Mouse (Mus musculus) adrenal gland, adult 2 months (tissue): ENCODE results near the gene Bsx. TPM values are rescaled to one million over a fixed set of nuclear protein-coding genes. Genes with fewer than 3 reads are reported as not detected.

ENCODE experiments used
- DNase-seq: peaks from one replicate; pipeline ENCODE4 v3.0.0; 2021
- polyA plus RNA-seq: library from polyadenylated mRNA; depleted of rRNA; stranded (reverse); fragments of >200 nt; gene quantifications from 2 replicates; pipeline ENCODE4 v1.2.3, GENCODE M21; 2012; rRNA removed
- total RNA-seq, 2 experiments: library from RNA; stranded (reverse); gene quantifications; 2 replicates each; pipeline ENCODE4 v1.2.3; 2021

Bsx gene
- total and polyA plus RNA-seq, 3 experiments: 0.08 TPM; not detected in 2

GRCm38 (mm10) chr9:40889389-40889788, 15.5 kb downstream of the Bsx start:
- DNase-seq: no peak

DNA sequence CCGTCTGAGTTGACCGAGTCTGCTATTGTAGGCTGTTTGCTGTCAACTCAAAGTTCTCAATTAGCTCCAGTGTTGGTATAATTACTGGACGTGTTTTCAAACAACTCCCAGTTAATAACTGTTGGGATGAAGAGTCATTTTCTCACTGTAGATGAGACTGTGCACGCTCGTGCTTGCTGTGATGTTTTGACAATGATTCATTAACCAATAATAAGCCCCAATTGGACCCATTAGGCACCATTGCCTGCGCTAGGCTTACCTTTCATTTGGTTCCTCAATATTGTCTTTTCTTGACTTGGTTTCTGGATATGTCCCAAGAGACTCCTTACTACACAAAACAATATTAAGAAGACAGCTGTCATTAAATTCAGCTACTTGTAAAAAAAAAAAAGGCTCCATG, 18.5 kb downstream of the Bsx start:
- DNase-seq: no peak

DNA sequence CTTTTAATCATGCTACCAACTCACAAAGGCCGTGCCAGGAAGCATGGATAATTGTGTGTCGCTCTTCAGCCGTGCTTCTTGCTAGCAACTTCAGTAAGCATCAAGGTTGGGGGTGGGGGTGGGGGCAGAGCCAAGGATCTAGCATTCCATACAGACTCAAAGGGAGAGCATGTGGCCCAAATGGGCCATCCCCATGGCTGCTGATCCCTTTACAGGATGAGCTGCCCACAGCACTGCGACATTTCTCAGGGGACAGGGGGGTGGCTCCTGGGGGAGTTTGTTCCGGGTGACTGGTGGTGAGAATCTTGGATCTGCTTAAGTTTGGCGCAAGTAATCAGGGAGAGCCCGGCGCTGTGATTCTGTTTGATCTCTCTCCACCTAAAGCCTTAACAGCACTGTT, 33.5 kb downstream of the Bsx start:
- no peak for DNase-seq

DNA sequence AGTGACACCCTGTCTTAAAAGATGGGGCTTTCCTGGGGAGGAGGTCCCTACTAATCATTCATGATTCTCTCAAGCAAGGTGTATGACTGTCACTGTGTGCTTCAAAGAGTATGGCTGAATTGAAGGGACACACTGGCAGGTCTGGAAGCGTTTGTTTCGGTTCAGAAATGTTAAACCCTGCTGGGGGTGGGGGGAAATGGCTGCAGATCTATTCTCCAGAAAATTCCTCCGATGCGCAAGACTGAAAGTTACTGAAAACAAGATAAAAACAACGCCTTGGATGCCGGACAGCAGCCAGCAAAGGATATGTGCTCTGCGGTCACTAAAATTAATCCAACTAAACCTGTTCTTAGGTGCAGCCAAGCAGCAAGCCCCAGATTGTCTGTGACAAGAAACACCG, 34.5 kb downstream of the Bsx start:
- no peak for DNase-seq

DNA sequence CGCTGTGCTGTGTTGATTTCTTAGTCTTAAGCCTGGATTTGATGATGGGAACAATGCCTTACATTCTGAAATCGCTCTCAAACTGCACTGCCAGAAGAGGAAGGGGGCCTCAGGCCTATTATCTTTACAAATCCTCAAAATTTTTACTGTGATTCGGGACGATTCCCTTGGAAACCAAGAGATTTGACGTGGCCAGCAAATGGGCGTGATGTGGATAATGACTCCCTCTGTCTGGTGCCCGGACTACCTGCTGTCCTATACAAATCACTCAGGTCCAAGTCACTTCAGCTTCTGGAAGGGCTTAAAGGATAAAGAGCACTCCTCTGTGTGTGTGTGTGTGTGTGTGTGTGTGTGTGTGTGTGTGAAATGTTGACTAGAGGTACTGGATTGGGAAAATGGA, 35.0 kb downstream of the Bsx start:
- DNase-seq: no peak

DNA sequence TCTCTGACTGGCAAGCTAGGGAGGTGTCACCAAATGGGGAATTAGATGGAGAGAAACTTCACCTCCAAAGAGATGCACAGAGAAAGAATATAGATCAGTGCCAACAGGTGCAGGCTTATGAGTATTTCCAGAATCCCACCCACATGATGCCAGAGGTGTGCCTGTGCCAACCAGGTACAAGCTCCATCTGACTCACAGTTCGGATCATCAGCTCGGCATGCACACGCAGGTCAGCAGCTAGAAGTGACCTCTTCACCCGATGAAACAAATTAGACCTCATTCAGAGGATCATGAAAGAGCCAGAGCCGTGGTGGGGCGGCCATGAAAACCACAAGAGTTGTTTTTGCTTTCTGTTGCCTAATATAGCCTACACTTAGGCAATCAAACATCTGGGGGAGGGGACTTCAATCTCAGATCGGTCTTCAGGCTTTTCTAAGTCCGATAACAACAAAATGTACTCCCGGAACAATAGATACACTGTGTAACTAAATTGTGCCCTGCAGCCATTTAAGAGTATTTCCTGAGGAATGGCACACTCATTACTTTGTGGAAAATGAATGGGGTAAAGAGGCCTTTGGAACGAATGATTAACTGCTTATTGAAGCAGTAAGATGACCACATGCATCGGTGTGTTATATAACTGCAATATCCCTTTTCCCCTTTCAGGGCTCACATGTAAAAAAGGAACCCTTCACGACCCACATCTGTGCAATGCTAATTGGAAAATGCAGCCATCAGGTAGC, 44.1 kb downstream of the Bsx start:
- no peak for DNase-seq

GRCm38 (mm10) chr9:40927351-40927980, 53.5 kb downstream of the Bsx start:
- no peak for DNase-seq

Other genes starting within 250 kb of the Bsx start
- not detected for gene Gm21915, start 203.5 kb upstream of the Bsx start, total RNA-seq
- not detected in 2 replicates for gene Gm21915, start 203.5 kb upstream of the Bsx start, polyA plus RNA-seq
- 1 to 10 TPM; 6.3 TPM for gene Clmp, start 188.2 kb upstream of the Bsx start, total RNA-seq
- 25.4 and 29.5 TPM in 2 replicates for gene Clmp, start 188.2 kb upstream of the Bsx start, polyA plus RNA-seq
- 1,000 to 10,000 TPM; 1,424 to 4,193 TPM for gene Hspa8, start 73.1 kb upstream of the Bsx start, total RNA-seq
- 1,414 and 2,267 TPM in 2 replicates for gene Hspa8, start 73.1 kb upstream of the Bsx start, polyA plus RNA-seq
- gene Jhy, start 90.0 kb downstream of the Bsx start, total RNA-seq: not detected
- gene Jhy, start 90.0 kb downstream of the Bsx start, polyA plus RNA-seq: not detected in 2 replicates
- gene Crtam, start 130.5 kb downstream of the Bsx start, total RNA-seq: not detected
- gene Crtam, start 130.5 kb downstream of the Bsx start, polyA plus RNA-seq: 0.02 TPM in 1 of 2 replicates, not detected in the other